Mouse (Mus musculus): Measurements from ENCODE around the gene BC037034.

DNA sequence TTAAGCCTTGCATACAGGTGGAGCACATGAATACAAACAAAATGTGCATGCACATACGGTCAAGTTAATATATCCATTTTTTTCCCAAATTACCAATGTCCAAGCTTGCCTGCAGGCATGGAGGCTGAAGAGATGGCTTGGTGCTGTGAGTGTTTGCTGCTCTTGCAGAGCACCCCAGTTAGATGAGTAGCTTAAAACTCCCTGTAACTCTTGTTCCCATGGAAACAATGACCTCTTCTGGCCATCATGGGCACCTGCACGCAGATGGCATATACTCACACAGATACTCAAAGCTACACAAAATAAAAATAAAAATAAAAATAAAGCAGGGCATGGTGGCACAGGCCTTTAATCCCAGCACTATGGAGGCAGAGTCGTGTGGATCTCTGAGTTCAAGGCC, 10.8 kb downstream of the BC037034 start:
- no peak for TF ChIP-seq CTCF (IDR thresholded peaks at IDR 0.05; ENCODE audit: insufficient read depth, low read depth, low read length)
- TF ChIP-seq POLR2A (IDR thresholded peaks at IDR 0.05; ENCODE audit: insufficient read depth, low read depth, low read length): no peak

All from olfactory bulb, adult 2 months (tissue).